15 mouse cellular contexts compared by ENCODE assay signal in the genomic region with DNA sequence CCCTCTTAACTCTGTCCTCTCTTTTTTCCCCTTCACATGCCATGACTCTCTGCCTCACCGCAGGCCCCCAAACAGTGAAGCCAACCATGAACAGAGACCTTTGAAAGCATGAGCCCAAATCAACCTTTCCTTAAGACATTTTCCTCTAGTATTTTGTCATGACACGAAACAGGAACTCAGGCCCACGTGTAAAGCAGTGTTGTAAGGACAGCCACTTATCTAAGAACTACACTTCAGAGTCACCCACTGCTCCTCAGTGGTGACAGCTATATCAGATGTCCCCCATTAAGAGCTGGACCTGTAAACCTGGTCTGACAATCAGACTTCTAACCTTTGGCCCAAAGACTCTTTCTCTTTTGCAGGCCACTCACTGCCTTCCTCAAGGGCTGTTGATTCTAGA. TPM values are rescaled to one million over a fixed set of nuclear protein-coding genes. Genes with fewer than 3 reads are reported as not detected.
DNase-seq lines count a peak whose midpoint lies in the region; ATAC-seq lines count a peak whose summit lies in the region.
"Had no signal": no experiment of that assay in that cellular context is flagged by ENCODE, and none has a peak within 500 bp of the region (broad histone marks: within the 10 kb centered on the region; RNA-seq: fewer than 3 reads in every experiment).

No protein-coding gene starts in this region.

- intact Hi-C loops in heart, postnatal 10 days (cut with DNase I), result no loop called here

- peak; percentile 96 for ATAC-seq in granulocyte monocyte progenitor cell, adult 5-6 weeks (replicated peaks; ENCODE audit: poor library complexity, severe bottlenecking)
- ATAC-seq in monocyte, adult 5-6 weeks (replicated peaks; ENCODE audit: insufficient number of reproducible peaks, low FRiP score, low TSS enrichment, poor library complexity, severe bottlenecking), result peak; percentile 47; the same call in 1 of the 2 replicates
- ATAC-seq: forebrain, embryonic 13.5 days; forebrain, postnatal 0 days; intestine, embryonic 16.5 days had no signal

- DNase-seq in heart, adult 11 months, result peak; percentile 48
- DNase-seq in heart, postnatal 10 days, result no peak
- DNase-seq in 416B (ENCODE audit: low read depth), result peak; percentile 18
- no peak for DNase-seq in kidney, postnatal 4 days
- DNase-seq in adrenal gland, postnatal 4 days (ENCODE audit: low spot score in 2 of 2), result no peak
- DNase-seq: adrenal gland, adult 2 months; adrenal gland, postnatal 25 days; cerebellum, adult 2 months; cerebellum, postnatal 10 days; forebrain, postnatal 0 days; gastrocnemius, postnatal 36 days had no signal

RNA-seq across cellular contexts. Expression of a gene that starts 40.3 kb away (rescaled TPM):
- total RNA-seq in heart, postnatal 10 days (2021), result 10 to 100 TPM; 10.2 to 12.1 TPM
- total RNA-seq in granulocyte monocyte progenitor cell, adult 5-6 weeks (2014; fragmentation: Nextera tagmentation), result 0.69 and 1.8 TPM in 2 replicates
- 0.26 and 0.78 TPM in 2 replicates for total RNA-seq in granulocyte monocyte progenitor cell, adult 5-6 weeks (2017)
- total RNA-seq in monocyte, adult 5-6 weeks (2017), result 0.95 to 1.5 TPM (median 1.2 TPM) in 3 replicates
- 10 to 100 TPM; 16.7 to 19.4 TPM for total RNA-seq in adrenal gland, postnatal 4 days (2021)

Comparison
In these comparisons a context has a peak if more than half of its experiments do, and no peak if none do; other contexts are left out.
1. DNase-seq: peak in heart, adult 11 months (single experiment) and 416B (single experiment); none in heart, postnatal 10 days (0 of 2), kidney, postnatal 4 days (0 of 2) and adrenal gland, postnatal 4 days (0 of 2).